Mouse (Mus musculus) heart, adult 18-20 months (tissue): ENCODE measurements around the gene Raet1e. TPM values are rescaled to one million over a fixed set of nuclear protein-coding genes. Genes with fewer than 3 reads are reported as not detected.
A peak's percentile ranks its signal among the peaks of the same experiment; 100 is the strongest.
"Not testable (repeated sequence)": the region's sequence is repeated elsewhere in the genome, so short reads cannot be mapped to it uniquely, and the experiment has no call there.

Experiments
- DNase-seq, 2 experiments: peaks; one replicate each; pipeline ENCODE4 v3.0.0; 2021 to 2022; ENCODE audit warnings: mixed read lengths in 1 of 2
- total RNA-seq, 2 experiments: library from RNA; stranded (reverse); gene quantifications; 2 replicates each; pipeline ENCODE4 v1.2.3; 2021

The Raet1e gene
- total RNA-seq, 2 experiments from 2014 or later, result 0.39 TPM; not detected in 1

DNA sequence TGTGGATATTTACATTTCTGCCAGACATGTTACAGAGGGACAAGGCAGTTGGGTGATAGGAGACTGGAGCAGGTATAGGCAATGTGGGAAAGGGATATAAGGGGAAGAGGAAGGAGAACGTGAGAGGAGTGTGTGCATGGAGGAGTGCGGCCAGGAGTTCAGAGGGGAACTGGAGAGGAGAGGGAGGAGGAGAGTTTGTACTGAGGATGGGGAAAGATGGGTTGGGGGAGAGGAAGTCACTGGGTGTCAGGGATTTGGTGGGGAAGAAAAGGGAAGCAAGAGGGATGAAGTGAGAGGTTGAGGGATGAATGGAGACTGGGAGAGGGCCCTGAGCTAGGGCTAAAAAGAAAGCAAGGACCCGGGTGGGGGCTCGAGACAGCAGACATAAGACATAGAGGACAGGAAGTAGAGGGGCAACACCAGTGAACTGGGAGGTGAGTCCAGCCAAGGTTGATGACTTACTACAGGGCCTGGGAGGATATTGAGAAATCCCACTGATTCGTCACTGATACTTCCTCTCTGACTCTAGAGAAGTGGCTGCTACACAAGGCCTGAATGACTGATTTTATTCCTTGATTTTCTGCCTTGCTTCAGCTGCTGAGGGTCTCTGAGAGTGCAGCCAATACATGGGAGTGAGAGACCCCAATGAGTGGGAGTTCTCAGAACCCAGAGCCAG, 7.1 kb downstream of the Raet1e start:
- not testable (repeated sequence) for DNase-seq

DNA sequence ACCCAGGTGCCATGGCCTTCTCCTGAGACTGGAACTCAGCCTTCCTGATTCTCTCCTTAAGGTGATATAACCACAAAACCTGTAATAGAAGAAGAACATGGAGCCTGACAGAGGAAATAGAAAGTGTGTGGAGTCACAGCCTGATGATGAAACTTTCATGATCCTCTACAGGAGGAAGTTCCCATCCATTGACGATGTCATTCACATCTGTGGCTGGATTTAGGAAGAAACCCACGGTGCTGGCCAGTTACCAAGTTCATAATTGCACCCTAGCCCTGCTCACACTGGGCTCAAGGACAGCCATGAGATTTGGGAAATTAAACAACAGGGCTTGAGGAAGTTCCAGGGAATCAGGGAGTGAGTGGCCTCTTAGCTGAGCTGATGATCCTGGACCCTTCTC, 7.7 kb downstream of the Raet1e start:
- DNase-seq, result not testable (repeated sequence)

DNA sequence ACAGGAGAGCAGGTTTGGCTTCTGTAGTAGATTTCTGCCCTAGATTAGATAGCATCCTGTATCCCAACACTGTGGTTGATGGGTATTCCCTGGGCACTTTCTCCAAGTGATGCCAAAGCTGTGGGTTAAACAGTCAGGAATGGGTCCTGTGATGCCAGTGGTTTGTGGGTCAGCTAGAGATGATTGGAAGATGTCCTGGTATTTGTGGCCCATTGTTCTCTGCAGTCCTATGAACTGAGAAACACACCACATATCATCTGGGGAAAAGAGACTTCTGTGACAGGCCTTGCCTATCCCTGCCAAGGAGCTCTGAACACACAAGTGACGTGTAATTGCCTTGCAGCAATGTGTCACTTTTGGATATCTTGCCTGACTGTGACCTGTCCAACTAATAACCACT, 8.7 kb downstream of the Raet1e start:
- DNase-seq, result not testable (repeated sequence)

DNA sequence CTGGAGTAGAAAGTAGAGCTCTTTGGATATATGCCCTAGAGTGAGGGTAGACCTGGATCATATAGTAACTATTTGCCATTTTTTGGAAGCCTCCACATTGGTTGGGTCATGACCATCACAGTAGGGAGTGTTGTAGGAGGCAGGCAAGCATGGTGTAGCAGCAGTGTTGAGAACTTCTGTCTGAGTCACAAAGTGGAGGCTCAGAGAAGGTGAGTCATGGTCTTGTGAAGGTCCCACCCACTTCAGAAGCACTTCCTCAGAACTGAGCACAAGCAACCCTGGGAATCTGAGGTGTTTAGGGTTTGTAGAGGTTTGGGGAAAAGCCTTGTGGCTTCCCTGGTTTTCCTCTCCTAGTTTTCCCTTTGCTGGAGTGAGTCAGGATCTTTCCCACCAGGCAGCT, 10.7 kb downstream of the Raet1e start:
- DNase-seq, result not testable (repeated sequence)

DNA sequence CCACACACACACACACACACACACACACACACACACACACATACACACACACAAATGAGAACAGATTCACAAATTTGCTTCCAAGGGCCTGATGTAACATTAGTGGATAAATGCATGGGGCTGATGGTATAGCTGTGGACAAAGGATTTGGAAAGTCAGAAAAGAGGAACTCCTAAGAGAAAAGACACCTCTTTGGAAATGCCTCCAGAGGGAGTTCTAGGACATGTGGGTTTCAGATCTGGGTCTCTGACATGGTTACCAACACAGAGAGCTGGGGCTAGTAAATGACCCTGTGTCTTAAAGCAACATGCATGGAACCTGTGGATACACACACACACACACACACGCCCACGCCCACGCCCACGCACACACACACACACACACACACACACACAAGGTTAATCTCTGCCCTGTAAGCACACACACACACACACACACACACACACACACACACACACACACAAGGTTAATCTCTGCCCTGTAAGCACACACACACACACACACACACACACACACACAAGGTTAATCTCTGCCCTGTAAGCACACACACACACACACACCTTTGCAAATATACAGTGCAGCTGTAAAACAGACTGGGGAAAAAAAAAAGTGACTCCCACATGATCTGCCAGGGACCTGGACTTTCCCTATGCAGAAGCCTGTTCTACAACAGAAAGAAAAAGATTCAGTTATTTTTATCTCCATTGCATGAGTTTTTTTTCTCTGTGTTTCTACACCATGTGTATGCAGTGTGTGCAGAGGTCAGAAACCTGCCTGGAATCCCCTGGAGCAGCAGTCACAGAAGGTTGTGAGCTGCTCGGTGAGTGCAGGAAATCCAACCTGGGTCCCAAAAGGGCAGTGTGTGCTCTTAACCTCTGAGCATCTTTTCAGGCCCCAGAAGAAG, 14.3 kb downstream of the Raet1e start:
- not testable (repeated sequence) for DNase-seq

DNA sequence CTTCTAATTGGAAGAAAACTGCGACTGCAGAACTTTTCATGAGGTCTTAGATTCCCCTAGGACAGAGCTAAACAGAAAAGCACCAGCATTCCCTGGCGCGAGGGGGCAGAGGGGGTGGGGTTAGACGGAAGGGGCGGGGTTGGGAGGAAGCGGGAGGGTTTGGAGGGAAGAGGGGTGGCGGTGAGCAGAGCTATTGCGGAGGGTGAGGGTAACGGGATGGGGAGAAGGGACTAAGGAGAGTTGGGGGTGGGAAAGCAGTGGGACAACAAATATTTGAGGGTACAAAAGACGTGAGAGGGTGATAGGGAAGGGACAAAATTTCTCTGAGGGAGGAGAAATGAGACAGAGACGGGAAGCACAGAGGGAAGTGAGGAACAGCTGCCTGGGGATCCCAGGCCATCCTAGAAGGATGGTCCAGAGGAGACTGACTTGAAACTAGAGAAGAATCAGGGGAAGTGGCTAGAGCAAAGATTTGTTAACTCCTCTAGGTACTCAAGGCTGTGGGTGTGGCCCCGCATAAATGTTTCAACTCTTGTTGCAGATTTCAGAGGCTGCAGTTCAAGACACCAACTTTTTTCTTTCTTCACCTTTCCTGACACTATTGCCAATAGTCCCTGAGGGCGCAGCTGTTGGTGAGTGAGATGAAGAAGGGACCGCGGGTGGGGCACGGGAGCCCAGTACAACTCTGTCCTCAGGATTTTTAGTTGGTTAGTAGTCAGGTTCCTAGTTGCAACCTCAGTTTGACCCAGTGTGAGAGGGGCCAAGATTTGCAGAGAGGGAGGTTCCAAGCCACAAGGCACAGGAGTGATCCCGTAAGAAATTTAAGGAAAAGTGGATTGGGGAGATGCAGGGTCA, 15.2 kb downstream of the Raet1e start:
- DNase-seq, result not testable (repeated sequence)

DNA sequence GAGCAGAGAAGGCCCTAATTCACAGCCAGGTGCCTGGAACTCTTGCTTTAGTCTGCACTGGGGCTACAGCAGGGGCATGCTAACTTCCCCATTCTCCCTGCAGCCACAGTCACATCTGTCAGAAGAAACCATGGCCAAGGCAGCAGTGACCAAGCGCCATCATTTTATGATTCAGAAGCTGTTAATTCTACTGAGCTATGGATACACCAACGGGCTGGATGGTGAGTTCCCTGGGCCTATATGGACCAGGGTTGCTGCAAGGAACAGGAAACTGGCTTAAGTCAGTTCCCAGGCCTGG, 15.8 kb downstream of the Raet1e start:
- DNase-seq, result not testable (repeated sequence)

DNA sequence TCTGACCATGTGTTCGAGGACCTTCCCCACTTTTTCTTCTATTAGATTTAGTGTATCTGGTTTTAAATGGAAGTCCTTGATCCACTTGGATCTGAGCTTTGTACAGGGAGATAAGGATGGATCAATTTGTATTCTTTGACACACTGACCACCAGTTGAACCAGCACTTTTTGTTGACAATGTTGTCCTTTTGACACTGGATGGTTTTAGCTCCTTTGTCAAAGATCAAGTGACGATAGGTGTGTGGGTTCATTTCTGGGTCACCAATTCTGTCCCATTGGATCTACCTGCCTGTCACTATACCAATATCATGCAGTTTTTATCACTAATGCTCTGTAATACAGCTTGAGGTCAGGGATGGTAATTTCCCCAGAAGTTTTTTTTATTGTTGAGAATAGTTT, 18.1 kb downstream of the Raet1e start:
- DNase-seq, result not testable (repeated sequence)

DNA sequence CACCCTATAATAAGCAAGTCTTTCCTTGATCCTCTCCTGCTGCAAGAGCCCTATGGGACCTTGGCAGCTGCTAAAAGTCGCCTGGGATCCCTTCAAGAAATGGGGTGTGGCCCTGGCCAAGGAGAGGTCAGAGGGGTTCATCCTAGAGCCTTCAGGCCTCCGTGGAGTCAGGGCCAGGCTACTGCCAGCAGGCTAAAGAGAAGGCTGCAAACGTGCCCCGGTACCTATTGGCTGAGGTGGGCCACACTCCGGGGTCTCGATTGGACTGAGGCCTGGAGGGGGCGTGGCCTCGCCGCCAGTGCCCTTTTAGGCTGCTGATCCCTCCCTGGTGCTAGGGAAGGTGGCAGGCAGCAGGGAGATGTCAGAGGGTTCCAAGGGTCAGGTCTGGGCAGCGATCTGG, 32.7 kb downstream of the Raet1e start:
- DNase-seq, result not testable (repeated sequence)

DNA sequence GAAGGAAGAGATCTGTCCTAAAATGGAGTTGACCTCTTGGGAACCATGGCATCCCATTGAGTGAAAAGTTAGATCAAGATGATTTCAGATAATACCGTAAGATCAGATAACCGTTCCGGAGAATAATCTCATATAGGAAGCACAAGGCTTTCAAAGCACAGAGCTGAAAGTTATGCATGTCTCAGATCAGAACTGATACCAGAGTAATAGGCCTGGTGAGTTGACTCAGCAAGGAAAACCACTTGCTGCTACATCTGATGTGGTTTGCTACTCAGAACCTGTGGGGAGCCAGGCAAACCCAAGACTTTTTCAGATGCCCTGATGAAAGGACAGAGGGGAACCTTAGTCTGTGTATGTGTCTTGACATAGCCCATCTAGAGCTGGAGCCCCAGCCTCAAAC, 43.0 kb downstream of the Raet1e start:
- not testable (repeated sequence) for DNase-seq

DNA sequence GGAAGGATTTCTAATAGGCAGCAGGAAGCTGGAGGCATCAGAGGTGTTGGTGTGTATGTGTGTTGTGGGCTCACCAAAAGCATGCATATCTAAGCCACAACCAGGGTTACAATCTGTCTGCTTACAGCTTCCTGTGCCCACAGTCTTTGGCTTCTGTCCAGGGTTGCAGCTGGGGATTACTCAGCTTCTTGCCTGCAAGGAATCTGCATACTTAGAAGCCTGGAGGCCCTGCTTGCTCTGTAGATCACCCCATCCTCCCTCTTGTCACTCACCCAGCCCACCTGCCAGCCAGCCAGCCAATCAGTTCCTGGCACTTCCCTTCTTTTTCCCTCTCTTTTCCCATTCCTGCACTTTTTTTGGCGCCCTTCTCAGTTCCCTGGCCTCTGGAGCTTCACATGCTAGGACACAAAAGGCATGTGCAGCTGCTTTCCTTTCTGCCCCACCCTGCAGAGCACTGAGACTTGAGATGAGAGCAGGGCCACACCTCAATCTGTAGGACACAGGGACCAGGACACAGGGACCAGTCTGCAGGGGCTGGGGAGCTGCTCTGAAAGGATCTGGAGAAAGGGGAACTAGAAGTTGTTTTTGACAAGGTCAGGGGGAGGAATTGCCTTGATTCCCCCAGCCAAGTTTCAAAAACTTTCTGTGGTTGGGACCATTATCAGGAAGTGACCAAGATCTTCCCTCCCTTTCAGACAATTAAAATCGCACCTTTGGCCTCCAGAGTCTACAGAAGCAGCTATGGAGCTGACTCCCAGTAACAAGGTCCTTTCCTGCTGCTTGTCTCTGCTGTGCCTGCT, 44.6 kb downstream of the Raet1e start:
- not testable (repeated sequence) for DNase-seq

DNA sequence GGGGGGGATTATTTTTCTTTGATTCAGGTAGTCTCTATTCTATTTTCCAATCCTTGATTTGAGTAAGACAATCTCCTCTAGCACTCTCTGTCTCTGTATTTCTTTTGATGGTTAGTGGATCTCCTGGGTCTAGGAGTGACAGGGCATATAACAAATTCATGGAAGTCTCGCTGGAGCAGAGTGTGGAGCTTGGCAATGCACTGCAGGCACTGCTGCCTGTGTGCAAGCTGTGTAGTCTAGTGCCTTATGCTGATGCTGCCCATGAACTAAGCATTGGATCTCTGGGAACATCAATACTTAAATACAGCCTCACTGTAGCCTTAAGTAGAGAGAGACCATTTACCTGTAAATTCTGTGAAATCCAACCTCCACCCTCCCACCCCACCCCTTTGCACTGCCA, 48.1 kb downstream of the Raet1e start:
- DNase-seq, result not testable (repeated sequence)

DNA sequence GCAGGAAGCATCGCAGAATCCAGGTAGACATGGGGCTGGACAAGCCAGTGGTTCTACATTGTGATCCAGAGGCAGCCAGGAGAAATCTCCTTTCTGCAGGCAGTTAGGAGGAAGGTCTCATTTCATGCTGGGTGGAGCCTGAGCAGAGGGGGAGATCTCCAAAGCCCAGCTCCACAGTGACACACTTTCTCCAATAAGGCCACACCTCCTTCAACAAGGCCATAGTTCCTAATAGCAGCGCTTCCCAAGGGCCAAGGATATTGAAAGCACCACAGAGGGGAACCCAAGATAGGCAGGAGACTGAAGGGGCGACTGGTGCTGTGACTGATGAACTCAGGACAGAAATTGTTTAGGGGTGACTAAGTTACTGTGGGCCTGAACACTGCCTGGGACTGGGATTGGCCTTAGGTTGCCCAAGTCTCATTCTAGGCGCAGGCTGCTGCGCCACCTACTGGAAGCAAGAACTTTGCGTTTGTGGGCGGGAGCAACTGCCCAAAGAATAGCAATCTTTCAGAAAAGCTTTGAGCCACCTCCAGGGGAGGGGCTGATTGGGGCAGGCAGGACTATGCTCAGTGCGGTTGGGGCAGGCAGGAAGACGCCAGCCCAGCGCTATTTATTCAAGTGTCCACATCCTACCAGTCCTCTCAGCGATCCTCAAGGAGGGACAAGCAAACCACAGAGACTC, 53.8 kb downstream of the Raet1e start:
- peak; percentile 32 to 56 for DNase-seq

DNA sequence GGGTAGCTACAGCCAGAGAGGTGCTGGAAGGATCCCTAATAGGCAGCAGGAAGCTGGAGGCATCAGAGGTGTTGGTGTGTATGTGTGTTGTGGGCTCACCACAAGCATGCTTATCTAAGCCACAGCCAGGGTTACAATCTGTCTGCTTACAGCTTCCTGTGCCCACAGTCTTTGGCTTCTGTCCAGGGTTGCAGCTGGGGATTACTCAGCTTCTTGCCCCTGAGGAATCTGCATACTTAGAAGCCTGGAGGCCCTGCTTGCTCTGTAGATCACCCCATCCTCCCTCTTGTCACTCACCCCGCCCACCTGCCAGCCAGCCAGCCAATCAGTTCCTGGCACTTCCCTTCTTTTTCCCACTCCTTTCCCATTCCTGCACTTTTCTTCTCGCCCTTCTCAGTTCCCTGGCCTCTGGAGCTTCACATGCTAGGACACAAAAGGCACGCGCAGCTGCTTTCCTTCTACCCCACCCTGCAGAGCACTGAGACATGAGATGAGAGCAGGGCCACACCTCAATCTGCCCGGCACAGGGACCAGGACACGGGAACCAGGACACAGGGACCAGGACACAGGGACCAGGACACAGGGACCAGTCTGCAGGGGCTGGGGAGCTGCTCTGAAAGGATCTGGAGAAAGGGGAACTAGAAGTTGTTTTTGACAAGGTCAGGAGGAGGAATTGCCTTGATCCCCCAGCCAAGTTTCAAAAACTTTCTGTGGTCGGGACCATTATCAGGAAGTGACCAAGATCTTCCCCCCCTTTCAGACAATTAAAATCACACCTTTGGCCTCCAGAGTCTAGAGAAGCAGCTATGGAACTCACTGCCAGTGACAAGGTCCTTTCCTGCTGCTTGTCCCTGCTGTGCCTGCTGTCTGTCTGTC, 65.3 kb downstream of the Raet1e start:
- peak in 1 of 2 experiments; percentile 28 for DNase-seq

DNA sequence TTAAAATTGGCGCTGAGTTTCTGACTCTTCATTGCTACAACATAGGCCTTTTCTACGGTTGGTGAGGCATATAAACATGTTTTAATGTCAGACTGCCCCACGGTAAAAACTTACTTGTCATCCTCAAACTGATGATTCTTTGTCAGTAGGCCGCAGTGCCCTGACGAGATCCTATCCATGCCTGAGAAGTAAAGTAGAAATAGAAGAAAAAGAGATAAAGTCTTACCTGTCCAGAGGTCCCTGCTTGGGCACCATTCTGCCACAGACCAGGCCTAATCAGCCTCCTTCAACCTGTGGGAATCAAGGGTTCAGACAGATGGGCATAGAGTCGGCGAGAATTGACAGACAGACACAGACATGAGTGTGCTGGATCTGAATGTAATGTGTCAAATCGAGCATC, 106.7 kb downstream of the Raet1e start:
- no peak for DNase-seq

DNA sequence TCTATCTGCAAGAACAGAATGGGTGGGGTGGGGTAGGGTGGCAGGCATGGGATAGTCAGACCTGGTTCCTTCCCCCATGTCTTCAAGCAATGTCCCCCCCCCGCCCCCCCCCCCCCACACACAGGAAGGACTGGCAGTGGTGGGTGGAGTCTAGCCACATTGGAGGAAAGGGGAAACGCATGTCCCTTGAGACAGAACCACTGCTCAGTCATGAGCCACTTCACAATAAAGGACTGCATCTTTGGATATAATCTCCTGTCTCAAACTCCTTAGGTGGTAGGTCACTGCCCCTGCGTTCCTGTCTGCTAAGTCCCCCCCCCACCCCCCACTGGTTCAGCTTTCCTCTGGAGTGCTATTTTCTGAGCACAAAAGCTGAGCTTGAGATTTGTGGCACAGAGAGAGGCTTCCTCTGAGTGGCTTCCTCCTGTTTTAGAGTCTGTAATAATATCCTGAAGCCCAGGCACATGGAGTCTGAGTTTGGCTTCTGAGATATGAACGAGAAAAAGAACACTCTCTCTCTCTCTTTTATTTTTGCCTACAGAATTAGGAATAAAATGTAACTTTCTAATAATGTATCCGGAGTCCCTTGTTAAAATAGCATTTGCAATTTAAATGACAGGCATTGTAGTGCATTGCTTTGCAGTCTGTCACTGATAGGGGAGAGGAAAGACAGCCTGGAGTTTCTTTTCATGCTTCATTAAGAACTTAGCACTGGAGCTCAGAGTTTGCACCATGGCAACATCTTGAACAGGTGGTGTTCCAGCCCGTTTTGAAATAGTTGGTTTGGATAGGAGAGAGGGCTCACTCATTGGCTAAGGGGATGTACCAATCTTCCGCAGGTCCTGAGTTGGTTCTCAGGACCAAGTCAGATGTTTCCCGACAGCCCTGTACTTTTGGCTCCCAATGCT, 112.8 kb downstream of the Raet1e start:
- not testable (repeated sequence) for DNase-seq

DNA sequence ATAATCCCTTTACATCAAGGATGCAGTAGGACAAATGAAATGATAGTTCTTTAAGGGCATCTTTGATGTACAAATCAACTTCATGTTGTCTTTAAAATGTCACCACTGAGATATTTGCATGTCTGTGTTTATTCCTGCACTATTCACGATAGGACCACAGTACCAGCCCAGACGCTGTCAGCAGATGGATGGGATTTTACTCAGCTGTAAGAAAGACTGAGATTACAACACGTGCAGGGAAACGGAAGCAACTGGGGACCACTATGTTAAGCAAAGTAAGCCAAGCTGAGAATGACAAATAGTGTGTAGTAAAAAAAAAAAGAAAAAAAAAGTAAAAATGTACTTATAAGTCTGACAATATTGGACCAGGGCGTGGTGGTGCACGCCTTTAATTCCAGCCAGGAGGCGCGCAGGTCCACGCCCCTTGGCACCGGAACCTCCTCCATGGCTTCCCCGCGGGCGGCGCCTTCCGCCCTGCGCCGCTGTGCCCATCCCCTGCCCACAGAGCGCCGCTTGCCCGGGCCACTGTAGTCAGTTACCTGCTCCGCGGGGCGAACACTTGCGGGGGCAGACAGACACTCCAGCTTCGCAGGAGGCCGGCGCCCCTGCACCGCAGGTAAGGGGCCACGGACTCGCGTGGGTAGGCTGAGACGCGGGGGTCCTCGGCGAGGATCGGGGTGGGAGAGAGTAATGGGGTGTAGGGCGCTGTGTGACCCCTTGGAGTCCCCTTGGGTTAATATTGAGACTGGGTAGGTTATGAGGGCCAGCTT, 114.7 kb downstream of the Raet1e start:
- DNase-seq, result not testable (repeated sequence)

DNA sequence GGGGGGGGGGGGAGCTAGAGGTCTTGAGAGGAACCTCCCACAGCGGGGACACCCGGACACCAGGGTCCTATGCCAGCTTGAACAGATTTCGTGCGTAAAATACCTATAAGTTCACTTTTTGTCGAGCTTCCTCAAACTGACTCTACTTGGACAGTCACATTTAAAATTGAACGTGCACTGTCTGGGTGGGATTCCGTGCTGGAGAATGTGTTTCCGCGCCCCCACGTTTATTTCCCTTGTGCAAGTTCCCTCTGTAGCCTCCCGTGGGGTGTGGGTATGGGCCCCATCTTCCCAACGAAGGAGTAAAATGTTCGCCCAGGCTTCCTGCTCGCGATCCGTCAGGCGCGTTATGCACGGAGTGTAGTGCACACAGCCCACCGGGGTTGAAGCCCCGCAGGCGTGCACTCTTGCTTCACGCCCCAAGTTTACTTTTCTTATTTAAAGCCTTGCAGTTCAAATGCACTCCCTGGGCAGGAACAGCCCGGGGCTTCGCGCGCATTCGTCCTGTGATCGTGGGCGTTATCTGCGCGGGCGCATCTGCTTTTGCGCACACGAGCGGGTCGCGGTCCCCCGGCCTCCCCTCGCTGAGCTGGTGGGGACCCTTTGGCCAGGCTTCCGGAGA, 115.4 kb downstream of the Raet1e start:
- no peak for DNase-seq
